Mouse (Mus musculus) megakaryocyte, embryonic 14.5 days (primary cell): Measurements from ENCODE around the gene Sacs. TPM values are rescaled to one million over a fixed set of nuclear protein-coding genes. Genes with fewer than 3 reads are reported as not detected.
"Not testable (repeated sequence)": the region's sequence is repeated elsewhere in the genome, so short reads cannot be mapped to it uniquely, and the experiment has no call there.

Experiments used
- H3K27me3 ChIP-seq: replicated peaks from 2 replicates; pipeline ENCODE3; 2012; ENCODE audit warnings: inconsistent platforms
- H3K36me3 ChIP-seq: replicated peaks from 2 replicates; pipeline ENCODE3; 2012; ENCODE audit warnings: low read length, inconsistent platforms, mixed read lengths
- H3K4me1 ChIP-seq: 2 replicates; pipeline ENCODE4 v1.6.1; 2012; ENCODE audit warnings: inconsistent platforms
- H3K4me3 ChIP-seq: replicated peaks from 2 replicates; pipeline ENCODE3; 2012; ENCODE audit warnings: moderate library complexity, mild to moderate bottlenecking, inconsistent platforms
- H3K9me3 ChIP-seq: 2 replicates; pipeline ENCODE4 v1.6.1; 2012; ENCODE audit warnings: inconsistent platforms
- FLI1 ChIP-seq: IDR thresholded peaks from 2 replicates; pipeline ENCODE4 v1.6.1; 2012; ENCODE audit warnings: low read length, inconsistent platforms, mixed read lengths
- GATA1 ChIP-seq: IDR thresholded peaks from 3 replicates; pipeline ENCODE4 v1.6.1; 2012; ENCODE audit warnings: mixed read lengths, low read length, inconsistent platforms, borderline replicate concordance
- polyA plus RNA-seq: library from polyadenylated mRNA; stranded (reverse); fragments of >175 nt; gene quantifications from 2 replicates; pipeline ENCODE4 v1.2.3, GENCODE M21; 2012; ENCODE audit warnings: low replicate concordance; ENCODE audit not compliant: insufficient read depth

Gene Sacs
- polyA plus RNA-seq: 0.27 and 0.37 TPM in 2 replicates

- Histone ChIP-seq H3K9me3 (0 out of 2 replicates have a peak, but pooled peaks cover 6% of the 10 kb centered on the region), H3K36me3 (no peaks in the 10 kb centered on the region), H3K4me3 (peak within 1 kb of the TSS; percentile 83), H3K4me1 (peaks cover 5% of the 10 kb centered on the region), H3K27me3 (peaks cover 42% of the 10 kb centered on the region)
- TF ChIP-seq FLI1: no peak
- no peak for TF ChIP-seq GATA1
These were observed at the start of gene Sacs for GRCm38 (mm10) chr14:61137994-61138726. Gene Sacs, plus strand, starts transcription at chr14:61138457.

GRCm38 (mm10) chr14:61090955-61091354, 47.3 kb upstream of the Sacs start:
- H3K9me3 ChIP-seq: no peaks in the 10 kb centered on the region
- H3K27me3 ChIP-seq: peaks cover 3% of the 10 kb centered on the region
- no peak for TF ChIP-seq GATA1
- TF ChIP-seq FLI1: no peak
- no peaks in the 10 kb centered on the region for H3K4me1 ChIP-seq
- H3K4me3 ChIP-seq: no peak overlapping the region
- no peaks in the 10 kb centered on the region for H3K36me3 ChIP-seq

- H3K4me1 ChIP-seq: no peaks in the 10 kb centered on the region
- H3K4me3 ChIP-seq: no peak overlapping the region
- H3K36me3 ChIP-seq: no peaks in the 10 kb centered on the region
- no peak for TF ChIP-seq FLI1
- no peak for TF ChIP-seq GATA1
- no peaks in the 10 kb centered on the region for H3K9me3 ChIP-seq
- peaks cover 3% of the 10 kb centered on the region for H3K27me3 ChIP-seq
These were observed 46.2 kb upstream of the Sacs start for GRCm38 (mm10) chr14:61092073-61092472.

GRCm38 (mm10) chr14:61097974-61098625, 40.2 kb upstream of the Sacs start:
- 0 out of 2 replicates have a peak, but pooled peaks cover 5% of the 10 kb centered on the region for H3K9me3 ChIP-seq
- no peak overlapping the region for H3K4me3 ChIP-seq
- no peaks in the 10 kb centered on the region for H3K27me3 ChIP-seq
- TF ChIP-seq FLI1 (no peak), GATA1 (no peak)
- no peaks in the 10 kb centered on the region for H3K36me3 ChIP-seq
- H3K4me1 ChIP-seq: no peaks in the 10 kb centered on the region

- no peak for TF ChIP-seq FLI1
- no peak for TF ChIP-seq GATA1
- no peaks in the 10 kb centered on the region for H3K4me1 ChIP-seq
- no peaks in the 10 kb centered on the region for H3K27me3 ChIP-seq
- 0 out of 2 replicates have a peak, but pooled peaks cover 5% of the 10 kb centered on the region for H3K9me3 ChIP-seq
- no peaks in the 10 kb centered on the region for H3K36me3 ChIP-seq
- H3K4me3 ChIP-seq: no peak overlapping the region
These were observed 37.5 kb upstream of the Sacs start for GRCm38 (mm10) chr14:61100736-61101135.

- Histone ChIP-seq H3K4me1 (no peaks in the 10 kb centered on the region), H3K27me3 (peaks cover 7% of the 10 kb centered on the region), H3K9me3 (no peaks in the 10 kb centered on the region), H3K36me3 (no peaks in the 10 kb centered on the region), H3K4me3 (no peak overlapping the region)
- TF ChIP-seq FLI1 (no peak), GATA1 (no peak)
These were observed 31.9 kb upstream of the Sacs start for GRCm38 (mm10) chr14:61106404-61106803.

- TF ChIP-seq FLI1 (no peak), GATA1 (no peak)
- Histone ChIP-seq H3K4me3 (no peak overlapping the region), H3K4me1 (0 out of 2 replicates have a peak, but pooled peaks cover 3% of the 10 kb centered on the region), H3K9me3 (no peaks in the 10 kb centered on the region), H3K27me3 (peaks cover 10% of the 10 kb centered on the region), H3K36me3 (no peaks in the 10 kb centered on the region)
These were observed 29.6 kb upstream of the Sacs start for GRCm38 (mm10) chr14:61108625-61109024.

- H3K27me3 ChIP-seq: peaks cover 10% of the 10 kb centered on the region
- TF ChIP-seq GATA1 (no peak), FLI1 (no peak)
- 0 out of 2 replicates have a peak, but pooled peaks cover 3% of the 10 kb centered on the region for H3K4me1 ChIP-seq
- H3K4me3 ChIP-seq: no peak overlapping the region
- no peaks in the 10 kb centered on the region for H3K9me3 ChIP-seq
- no peaks in the 10 kb centered on the region for H3K36me3 ChIP-seq
These were observed 25.9 kb upstream of the Sacs start for GRCm38 (mm10) chr14:61112404-61112803.

- no peaks in the 10 kb centered on the region for H3K36me3 ChIP-seq
- peaks cover 10% of the 10 kb centered on the region for H3K27me3 ChIP-seq
These were observed 13.5 kb upstream of the Sacs start for GRCm38 (mm10) chr14:61124755-61125154.

GRCm38 (mm10) chr14:61125201-61125600, 13.1 kb upstream of the Sacs start:
- H3K9me3 ChIP-seq: peaks cover 14% of the 10 kb centered on the region
- no peaks in the 10 kb centered on the region for H3K36me3 ChIP-seq
- no peak overlapping the region for H3K4me3 ChIP-seq
- H3K4me1 ChIP-seq: no peaks in the 10 kb centered on the region
- no peak for TF ChIP-seq FLI1
- no peak for TF ChIP-seq GATA1
- peaks cover 10% of the 10 kb centered on the region for H3K27me3 ChIP-seq

More at GRCm38 (mm10) chr14:61124755-61125154, 13.5 kb upstream of the Sacs start:
- no peaks in the 10 kb centered on the region for H3K4me1 ChIP-seq
- H3K4me3 ChIP-seq: no peak overlapping the region
- TF ChIP-seq FLI1: no peak
- no peak for TF ChIP-seq GATA1
- peaks cover 14% of the 10 kb centered on the region for H3K9me3 ChIP-seq

GRCm38 (mm10) chr14:61127365-61127764, 10.9 kb upstream of the Sacs start:
- H3K36me3 ChIP-seq, H3K4me3 ChIP-seq, H3K9me3 ChIP-seq, H3K4me1 ChIP-seq: not testable (repeated sequence)
- H3K27me3 ChIP-seq: peaks cover 12% of the 10 kb centered on the region
